Mouse (Mus musculus) midbrain, embryonic 13.5 days (tissue): ENCODE measurements at regions not wholly inside any gene's neighbourhood (a gene's known extent, or its start where the extent isn't known, plus 50 kb on each side); places are given as distances from the start of the nearest gene placed in this dataset.

ENCODE experiments used
- ATAC-seq: fragments of 200-750 bp; cut with Nextera tagmentation; 2 replicates; pipeline ENCODE4 v1.8.0; 2017; ENCODE audit warnings: mild to moderate bottlenecking, moderate TSS enrichment, moderate library complexity
- H3K27ac ChIP-seq: fragments of 300-500 bp; sonication (generic); 2 replicates; pipeline ENCODE4 v1.5.1; 2015; ENCODE audit warnings: inconsistent platforms, mild to moderate bottlenecking, moderate library complexity
- H3K27me3 ChIP-seq: fragments of 300-500 bp; sonication (generic); 2 replicates; pipeline ENCODE4 v1.6.1; 2015; ENCODE audit warnings: mild to moderate bottlenecking, inconsistent platforms
- H3K36me3 ChIP-seq: fragments of 300-500 bp; sonication (generic); 2 replicates; pipeline ENCODE4 v1.6.1; 2015; ENCODE audit warnings: mild to moderate bottlenecking, inconsistent platforms
- H3K4me1 ChIP-seq: fragments of 300-500 bp; sonication (generic); replicated peaks from 2 replicates; pipeline ENCODE4 v1.6.1; 2015; ENCODE audit warnings: inconsistent platforms
- H3K4me2 ChIP-seq: fragments of 300-500 bp; sonication (generic); replicated peaks from 2 replicates; pipeline ENCODE4 v1.6.1; 2015; ENCODE audit warnings: moderate library complexity, mild to moderate bottlenecking, inconsistent platforms
- H3K4me3 ChIP-seq: fragments of 300-500 bp; sonication (generic); replicated peaks from 2 replicates; pipeline ENCODE4 v1.5.1; 2015; ENCODE audit warnings: mild to moderate bottlenecking, inconsistent platforms
- H3K9ac ChIP-seq: fragments of 300-500 bp; sonication (generic); replicated peaks from 2 replicates; pipeline ENCODE4 v1.6.1; 2015; ENCODE audit warnings: mild to moderate bottlenecking, inconsistent platforms
- H3K9me3 ChIP-seq: fragments of 300-500 bp; sonication (generic); 2 replicates; pipeline ENCODE4 v1.6.1; 2016; ENCODE audit warnings: mild to moderate bottlenecking, inconsistent platforms
- WGBS: fragments of 180-500 bp; shearing (Covaris S2); methylation state at CpG from one replicate; pipeline ENCODE4 v1.1.7; 2015; 5-methylcytosine and 5-hydroxymethylcytosine counted together

DNA sequence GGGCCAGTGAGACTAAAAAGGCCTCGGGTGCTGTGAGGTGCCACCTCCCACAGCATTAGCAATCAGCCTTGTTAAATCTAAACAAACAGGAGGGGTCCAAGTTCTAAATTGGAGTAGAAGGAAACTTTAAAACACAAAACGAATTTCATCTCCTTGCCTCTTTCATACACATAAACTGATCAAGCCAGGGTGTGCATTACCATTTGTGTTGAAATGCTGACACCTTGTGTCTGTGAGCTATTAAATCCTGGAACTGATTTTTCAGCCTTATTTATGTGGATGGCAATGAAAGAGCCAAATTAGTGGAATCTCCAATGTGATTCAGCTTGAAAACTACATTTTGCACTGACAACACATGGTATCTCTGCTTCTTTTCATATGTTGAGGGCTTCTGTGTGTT is 114.8 kb downstream of the Pcsk1 start:
- H3K4me3 ChIP-seq, result no peak overlapping the region
- ATAC-seq, result peak; percentile 63; the same call in 1 of the 2 replicates
- no peaks in the 10 kb centered on the region for H3K9me3 ChIP-seq
- no peaks in the 10 kb centered on the region for H3K4me1 ChIP-seq
- no peak overlapping the region for H3K4me2 ChIP-seq
- 30% methylated on average over 2 of the region's 2 CpGs for WGBS
- H3K9ac ChIP-seq, result no peak overlapping the region
- no peaks in the 10 kb centered on the region for H3K36me3 ChIP-seq
- no peaks in the 10 kb centered on the region for H3K27me3 ChIP-seq
- no peak overlapping the region for H3K27ac ChIP-seq

DNA sequence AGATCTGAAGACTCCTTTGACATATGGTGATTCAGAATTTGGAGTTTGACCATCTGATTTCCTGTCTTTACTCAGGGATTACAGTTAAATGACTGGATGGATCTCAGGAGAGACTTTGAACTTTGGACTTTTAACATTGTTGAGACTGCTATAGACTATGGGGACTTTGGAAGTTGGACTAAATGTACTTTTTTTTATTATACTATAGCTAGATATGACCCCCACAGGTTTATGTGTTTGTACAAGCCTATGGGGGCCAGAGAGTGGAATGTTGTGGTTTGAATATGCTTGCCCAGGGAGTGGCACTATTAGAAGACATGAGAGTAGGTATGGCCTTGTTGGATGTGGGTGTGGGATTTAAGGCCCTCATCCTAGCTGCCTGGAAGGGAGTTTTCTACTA is 134.3 kb downstream of the Pcsk1 start:
- H3K4me3 ChIP-seq, result no peak overlapping the region
- no peak overlapping the region for H3K4me2 ChIP-seq
- no peak overlapping the region for H3K9ac ChIP-seq
- no peak overlapping the region for H3K27ac ChIP-seq
- no peak for ATAC-seq
- no peaks in the 10 kb centered on the region for H3K36me3 ChIP-seq
- no peaks in the 10 kb centered on the region for H3K27me3 ChIP-seq
- no peaks in the 10 kb centered on the region for H3K4me1 ChIP-seq
- H3K9me3 ChIP-seq, result no peaks in the 10 kb centered on the region

- Histone ChIP-seq H3K4me3 (no peak overlapping the region), H3K4me1 (no peaks in the 10 kb centered on the region), H3K27me3 (no peaks in the 10 kb centered on the region), H3K4me2 (no peak overlapping the region), H3K9ac (no peak overlapping the region), H3K36me3 (no peaks in the 10 kb centered on the region), H3K27ac (no peak overlapping the region), H3K9me3 (no peaks in the 10 kb centered on the region)
- ATAC-seq, result no peak
- 91% methylated on average over 7 of the region's 7 CpGs for WGBS
Observed at GRCm38 (mm10) chr13:75225581-75226297, 136.1 kb downstream of the Pcsk1 start.

DNA sequence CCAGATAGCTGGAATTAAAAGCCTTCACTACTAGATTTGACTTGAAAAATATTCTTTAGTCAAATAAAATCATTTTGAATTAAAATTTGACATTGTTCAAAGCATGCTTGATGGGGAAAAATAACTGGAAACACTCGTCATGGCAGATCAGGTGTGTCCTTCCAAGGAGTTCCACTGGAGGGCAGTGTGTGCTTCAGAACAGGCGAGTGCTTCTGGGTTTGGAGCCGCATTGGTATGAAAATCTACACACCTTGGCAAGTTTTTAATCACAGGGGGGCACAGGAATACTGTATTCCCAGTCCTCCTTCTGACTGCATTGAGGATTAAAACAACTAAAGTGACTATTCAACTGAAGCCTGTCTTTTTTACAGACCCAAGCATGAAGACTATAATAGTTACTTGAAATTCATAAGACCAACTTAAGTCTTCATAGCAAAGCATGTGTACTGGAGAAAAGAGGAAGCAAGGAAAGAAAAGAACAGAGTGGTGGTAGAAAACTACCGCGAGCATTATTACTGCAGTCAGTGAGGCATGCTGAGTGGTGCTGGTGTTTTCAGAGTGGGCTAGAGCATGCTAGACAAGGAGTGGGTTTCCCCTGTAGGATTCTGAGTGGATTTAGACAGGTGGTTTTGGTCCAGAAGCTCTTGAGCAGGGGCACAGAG is 138.1 kb downstream of the Pcsk1 start:
- Histone ChIP-seq H3K27me3 (no peaks in the 10 kb centered on the region), H3K9ac (no peak overlapping the region), H3K27ac (no peak overlapping the region), H3K4me2 (no peak overlapping the region), H3K9me3 (no peaks in the 10 kb centered on the region), H3K4me3 (no peak overlapping the region), H3K36me3 (no peaks in the 10 kb centered on the region), H3K4me1 (no peaks in the 10 kb centered on the region)
- 32% methylated on average over 5 of the region's 5 CpGs for WGBS
- peak; percentile 50 for ATAC-seq

DNA sequence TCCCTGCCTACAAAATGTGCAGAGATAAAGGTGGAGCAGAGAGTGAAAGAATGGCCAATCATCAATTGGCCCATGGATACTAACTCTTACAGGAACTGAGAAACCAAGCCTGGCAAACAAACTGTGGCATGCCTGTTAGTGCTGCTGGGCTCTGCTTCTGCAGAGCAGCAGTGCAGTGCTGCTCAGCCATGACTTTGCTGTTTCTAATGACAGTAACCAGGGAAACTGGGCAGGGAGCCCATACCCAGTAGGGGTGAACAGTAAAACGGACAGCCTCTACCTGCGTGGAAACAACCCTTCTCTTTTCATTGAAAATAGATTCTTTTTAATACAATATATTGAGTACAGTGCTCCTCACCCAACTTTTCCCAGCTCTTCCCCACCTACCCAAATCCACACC is 146.8 kb downstream of the Pcsk1 start:
- H3K27me3 ChIP-seq, result no peaks in the 10 kb centered on the region
- no peaks in the 10 kb centered on the region for H3K9me3 ChIP-seq
- ATAC-seq, result peak; percentile 55; the same call in 1 of the 2 replicates
- no peaks in the 10 kb centered on the region for H3K4me1 ChIP-seq
- H3K36me3 ChIP-seq, result no peaks in the 10 kb centered on the region
- no peak overlapping the region for H3K4me3 ChIP-seq
- no peak overlapping the region for H3K4me2 ChIP-seq
- WGBS, result 62% methylated on average over 2 of the region's 2 CpGs
- no peak overlapping the region for H3K9ac ChIP-seq
- H3K27ac ChIP-seq, result no peak overlapping the region
